Mouse (Mus musculus) kidney, postnatal 0 days (tissue): ENCODE measurements around the gene Gsdma. TPM values are rescaled to one million over a fixed set of nuclear protein-coding genes. Genes with fewer than 3 reads are reported as not detected.
A peak's percentile ranks its signal among the peaks of the same experiment; 100 is the strongest.
"Not testable (repeated sequence)": the region's sequence is repeated elsewhere in the genome, so short reads cannot be mapped to it uniquely, and the experiment has no call there.

ENCODE experiments used
- ATAC-seq: fragments of 200-750 bp; cut with Nextera tagmentation; replicated peaks from 2 replicates; pipeline ENCODE4 v1.8.0; 2017; ENCODE audit warnings: low read depth, moderate number of reproducible peaks, moderate TSS enrichment, moderate library complexity; ENCODE audit not compliant: low FRiP score
- DNase-seq: peaks from one replicate; pipeline ENCODE4 v3.0.0-alpha.2; 2016; ENCODE audit warnings: low spot score
- H3K27ac ChIP-seq: fragments of 300-500 bp; sonication (generic); 2 replicates; pipeline ENCODE4 v1.5.1; 2014; ENCODE audit warnings: mild to moderate bottlenecking
- H3K27me3 ChIP-seq: fragments of 300-500 bp; sonication (generic); 2 replicates; pipeline ENCODE4 v1.6.1; 2014; ENCODE audit warnings: low read length, mixed read lengths; ENCODE audit not compliant: insufficient read depth
- H3K36me3 ChIP-seq: fragments of 300-500 bp; sonication (generic); 2 replicates; pipeline ENCODE4 v1.6.1; 2014; ENCODE audit warnings: low read length, mixed read lengths; ENCODE audit not compliant: insufficient read depth
- H3K4me1 ChIP-seq: fragments of 300-500 bp; sonication (generic); replicated peaks from 2 replicates; pipeline ENCODE4 v1.6.1; 2014; ENCODE audit warnings: antibody characterized with exemption, low read length, mixed read lengths; ENCODE audit not compliant: insufficient read depth
- H3K4me2 ChIP-seq: fragments of 300-500 bp; sonication (generic); 2 replicates; pipeline ENCODE4 v1.6.1; 2014; ENCODE audit warnings: mild to moderate bottlenecking, low read length, moderate library complexity, mixed read lengths
- H3K4me3 ChIP-seq: fragments of 300-500 bp; sonication (generic); replicated peaks from 2 replicates; pipeline ENCODE4 v1.5.1; 2014; ENCODE audit warnings: low read depth, low read length
- H3K9ac ChIP-seq: fragments of 300-500 bp; sonication (generic); 2 replicates; pipeline ENCODE4 v1.6.1; 2014; ENCODE audit warnings: low read depth, low read length
- H3K9me3 ChIP-seq: fragments of 300-500 bp; sonication (generic); replicated peaks from 2 replicates; pipeline ENCODE4 v1.6.1; 2016; ENCODE audit warnings: low read length, inconsistent platforms, mixed read lengths
- CTCF ChIP-seq: IDR thresholded peaks from 2 replicates; pipeline ENCODE4 v1.5.1; 2016; ENCODE audit warnings: antibody characterized with exemption, low read depth, mild to moderate bottlenecking, moderate library complexity
- WGBS: fragments of 180-500 bp; shearing (Covaris S2); extraction: QIAGEN DNeasy Blood & Tissue Kit; methylation state at CpG from one replicate; pipeline ENCODE4 v1.1.7; 2014; 5-methylcytosine and 5-hydroxymethylcytosine counted together
- polyA plus RNA-seq: library from polyadenylated mRNA; unstranded; fragments of >200 nt; fragmentation: Nextera tagmentation; extraction: Ambion mirVana; gene quantifications from 2 replicates; pipeline ENCODE4 v1.2.1, GENCODE M21; 2015

The Gsdma gene
- polyA plus RNA-seq, 1 experiment from 2014 or later = 0.21 TPM

DNA sequence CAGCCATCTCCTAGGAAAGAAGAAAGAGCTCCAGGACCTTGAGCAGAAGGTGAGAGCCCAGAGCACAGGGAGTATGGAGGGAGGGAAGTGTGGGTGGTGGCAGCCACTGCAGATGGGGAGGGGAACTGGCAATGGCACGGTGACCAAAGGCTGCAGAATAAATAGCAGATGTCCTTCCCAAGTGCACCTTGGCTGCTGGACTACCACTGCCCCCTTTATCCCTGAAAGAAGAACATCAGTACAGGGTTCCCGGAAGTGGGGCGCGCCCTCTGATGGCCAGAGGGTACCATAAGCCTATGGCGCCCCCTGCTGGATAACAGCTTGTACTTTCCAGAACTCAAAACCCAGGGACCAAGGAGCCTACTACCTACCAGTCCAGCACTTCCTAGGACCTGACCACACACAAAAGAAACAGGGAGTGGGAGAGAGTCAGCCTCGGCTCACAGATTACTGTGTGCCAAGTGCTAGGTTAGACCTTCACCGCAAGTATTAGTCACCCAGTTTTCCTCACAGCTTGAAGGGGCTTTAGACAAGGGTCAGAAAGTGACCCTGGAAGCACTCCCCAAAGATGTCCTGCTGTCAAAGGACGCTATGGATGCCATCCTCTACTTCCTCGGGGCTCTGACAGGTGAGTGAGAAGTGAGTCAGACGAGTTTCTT is 28.7 kb upstream of the Gsdma start:
- not testable (repeated sequence) for H3K4me2 ChIP-seq, H3K36me3 ChIP-seq, H3K4me1 ChIP-seq, H3K9me3 ChIP-seq, ATAC-seq, H3K4me3 ChIP-seq, H3K27ac ChIP-seq, H3K27me3 ChIP-seq, H3K9ac ChIP-seq
- 41% methylated on average over 10 of the region's 10 CpGs for WGBS
- DNase-seq = peak; percentile 39
- peak; percentile 66 for TF ChIP-seq CTCF

DNA sequence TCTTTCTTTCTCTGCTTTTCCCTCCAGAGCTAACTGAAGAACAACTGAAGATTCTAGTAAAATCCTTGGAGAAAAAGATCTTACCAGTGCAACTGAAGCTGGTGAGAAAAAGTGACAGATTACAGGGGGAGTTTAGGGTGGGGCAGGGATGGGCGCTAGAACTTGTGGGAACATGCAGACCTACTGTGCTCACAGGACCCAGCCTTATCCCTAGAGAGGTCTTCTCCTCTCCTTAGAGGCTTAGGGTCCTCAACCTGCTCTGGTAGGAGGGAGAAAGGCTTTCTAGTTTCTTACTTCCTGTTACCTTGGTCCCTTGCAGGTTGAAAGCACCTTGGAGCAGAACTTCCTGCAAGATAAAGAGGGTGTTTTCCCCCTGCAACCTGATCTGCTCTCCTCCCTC is 26.6 kb upstream of the Gsdma start:
- Histone ChIP-seq H3K27me3 (no peaks in the 10 kb centered on the region), H3K36me3 (no peaks in the 10 kb centered on the region), H3K4me1 (no peaks in the 10 kb centered on the region), H3K4me2 (no peak overlapping the region), H3K4me3 (no peak overlapping the region), H3K9me3 (no peaks in the 10 kb centered on the region), H3K27ac (no peak overlapping the region), H3K9ac (no peak overlapping the region)
- TF ChIP-seq CTCF = no peak
- no peak for DNase-seq
- WGBS = 90% methylated on average over 1 of the region's 1 CpGs
- ATAC-seq = no peak

DNA sequence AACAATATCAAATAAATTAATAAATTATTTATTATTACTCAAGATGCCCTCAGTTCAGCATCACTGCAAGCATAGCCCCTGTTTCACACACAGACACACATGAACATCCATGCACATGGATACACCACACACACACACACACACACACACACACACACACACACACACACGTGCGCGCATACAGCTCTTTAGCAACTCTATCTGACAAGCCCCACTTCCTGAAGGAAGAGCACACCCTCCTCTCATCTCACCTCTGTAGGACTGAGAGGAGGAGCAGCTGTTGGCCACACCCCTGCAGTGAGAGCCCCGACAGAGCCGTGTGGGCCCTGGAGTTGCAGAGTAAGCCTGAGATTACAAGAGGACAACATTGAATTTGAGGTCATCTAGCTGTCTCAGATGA is 24.1 kb upstream of the Gsdma start:
- Histone ChIP-seq H3K9ac (no peak overlapping the region), H3K4me1 (no peaks in the 10 kb centered on the region), H3K9me3 (no peaks in the 10 kb centered on the region), H3K4me3 (no peak overlapping the region), H3K4me2 (no peak overlapping the region), H3K36me3 (no peaks in the 10 kb centered on the region), H3K27me3 (no peaks in the 10 kb centered on the region), H3K27ac (no peak overlapping the region)
- 66% methylated on average over 5 of the region's 5 CpGs for WGBS
- DNase-seq (no peak), ATAC-seq (no peak)
- no peak for TF ChIP-seq CTCF

DNA sequence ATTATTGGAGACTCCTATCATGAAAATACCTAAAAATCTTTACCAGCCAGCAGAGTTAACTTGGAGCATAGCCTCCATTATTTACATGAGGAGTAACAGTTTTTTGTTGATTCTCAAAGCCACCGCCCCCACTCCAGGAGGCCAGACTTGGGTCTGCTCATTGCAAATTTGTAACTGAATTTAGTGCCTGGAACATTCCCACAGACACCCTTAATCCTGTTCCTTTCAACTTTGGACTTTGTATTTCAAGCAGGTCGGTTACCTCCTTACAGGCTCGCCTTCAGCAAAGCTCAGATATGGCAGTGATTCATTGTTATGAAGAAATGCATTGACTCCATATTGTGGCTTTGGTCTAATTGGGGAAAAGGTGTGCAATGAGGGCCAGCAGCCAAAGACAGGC is 19.4 kb upstream of the Gsdma start:
- Histone ChIP-seq H3K4me1 (no peaks in the 10 kb centered on the region), H3K27me3 (no peaks in the 10 kb centered on the region), H3K9ac (no peak overlapping the region), H3K4me3 (no peak overlapping the region), H3K27ac (no peak overlapping the region), H3K9me3 (no peaks in the 10 kb centered on the region), H3K36me3 (no peaks in the 10 kb centered on the region), H3K4me2 (no peak overlapping the region)
- ATAC-seq (no peak), DNase-seq (no peak)
- no peak for TF ChIP-seq CTCF
- WGBS = 74% methylated on average over 3 of the region's 3 CpGs

DNA sequence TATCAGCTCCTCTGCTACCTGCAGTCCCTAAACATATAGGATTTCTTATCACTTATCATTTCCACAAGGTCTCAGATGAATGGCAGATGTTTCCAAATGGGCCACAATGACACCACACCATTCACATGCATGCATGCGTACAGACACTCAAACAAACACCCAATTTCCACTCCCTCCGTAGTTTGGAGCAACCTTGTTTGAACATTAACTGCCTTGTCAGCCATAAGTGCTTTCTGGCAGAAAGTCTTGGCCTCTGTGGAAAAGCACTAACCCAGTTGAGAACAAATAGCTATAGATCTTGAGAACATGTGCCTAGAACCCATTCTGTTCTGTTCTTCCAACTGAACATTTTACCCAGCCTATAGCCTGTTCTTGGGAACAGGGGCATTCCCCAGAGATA is 18.2 kb upstream of the Gsdma start:
- ATAC-seq (no peak), DNase-seq (no peak)
- H3K4me2 ChIP-seq = no peak overlapping the region
- no peak overlapping the region for H3K27ac ChIP-seq
- no peaks in the 10 kb centered on the region for H3K4me1 ChIP-seq
- no peaks in the 10 kb centered on the region for H3K9me3 ChIP-seq
- no peaks in the 10 kb centered on the region for H3K36me3 ChIP-seq
- no peak overlapping the region for H3K9ac ChIP-seq
- no peak for TF ChIP-seq CTCF
- no peaks in the 10 kb centered on the region for H3K27me3 ChIP-seq
- H3K4me3 ChIP-seq = no peak overlapping the region
- WGBS = 56% methylated on average over 2 of the region's 2 CpGs

DNA sequence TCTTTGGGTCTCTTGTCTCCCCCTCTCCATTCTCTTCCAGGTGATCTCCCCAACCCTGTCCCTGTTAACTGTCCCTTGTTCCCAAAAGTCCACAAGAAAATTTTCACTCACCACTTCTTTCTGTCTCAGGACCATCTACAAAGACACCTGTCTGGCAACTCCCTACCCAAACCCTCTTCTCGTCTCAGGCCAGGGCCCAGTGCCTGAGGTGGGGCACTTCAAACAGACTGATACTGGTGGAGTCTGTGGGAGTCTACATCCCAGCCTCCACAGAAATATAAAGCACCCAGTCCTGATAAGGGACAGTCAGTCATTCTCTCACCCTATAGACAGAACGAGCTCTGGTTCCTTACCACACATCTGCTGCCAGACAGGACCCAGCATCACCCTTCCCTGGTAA is 17.7 kb upstream of the Gsdma start, which contains the start of gene Gsdma2:
Gsdma2 (plus strand) TSS at position 301 of the 400 bp plus-strand sequence.
- no peak for TF ChIP-seq CTCF
- no peak within 1 kb of the TSS for H3K9ac ChIP-seq
- no peak within 1 kb of the TSS for H3K4me2 ChIP-seq
- WGBS = 45% methylated on average over 2 of the region's 2 CpGs
- H3K4me1 ChIP-seq = no peaks in the 10 kb centered on the region
- H3K36me3 ChIP-seq = no peaks in the 10 kb centered on the region
- H3K27me3 ChIP-seq = no peaks in the 10 kb centered on the region
- no peak within 1 kb of the TSS for H3K27ac ChIP-seq
- H3K9me3 ChIP-seq = no peaks in the 10 kb centered on the region
- DNase-seq = no peak
- no peak within 1 kb of the TSS for H3K4me3 ChIP-seq
- ATAC-seq = no peak

DNA sequence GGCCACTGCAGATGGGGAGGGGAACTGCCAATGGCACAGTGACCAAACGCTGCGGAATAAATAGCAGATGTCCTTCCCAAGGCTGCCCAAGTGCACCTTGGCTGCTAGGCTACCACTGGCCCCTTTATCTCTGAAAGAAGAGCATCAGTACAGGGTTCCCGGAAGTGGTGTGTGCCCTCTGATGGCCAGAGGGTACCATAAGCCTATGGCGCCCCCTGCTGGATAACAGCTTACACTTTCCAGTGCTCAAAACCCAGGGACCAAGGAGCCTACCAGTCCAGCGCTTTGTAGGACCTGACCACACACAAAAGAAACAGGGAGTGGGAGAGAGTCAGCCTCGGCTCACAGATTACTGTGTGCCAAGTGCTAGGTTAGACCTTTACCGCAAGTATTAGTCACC is 9.1 kb upstream of the Gsdma start:
- peak; percentile 43; the same call in 1 of the 2 replicates for ATAC-seq
- not testable (repeated sequence) for H3K9me3 ChIP-seq, H3K4me2 ChIP-seq, H3K9ac ChIP-seq, H3K36me3 ChIP-seq, H3K27me3 ChIP-seq, H3K4me1 ChIP-seq, H3K27ac ChIP-seq, H3K4me3 ChIP-seq
- DNase-seq = peak; percentile 73
- WGBS = 15% methylated on average over 7 of the region's 7 CpGs
- TF ChIP-seq CTCF = peak; percentile 76
